Mouse (Mus musculus) brain, embryonic 14.5 days (tissue): ENCODE results near the gene Arl16.

Experiments
- CTCF ChIP-seq: fragments of 200-500 bp; IDR thresholded peaks from 2 replicates; pipeline ENCODE4 v1.5.1; 2012; ENCODE audit warnings: inconsistent platforms, mild to moderate bottlenecking, moderate library complexity, borderline replicate concordance; ENCODE audit not compliant: insufficient read depth, insufficient read length; ENCODE audit errors: extremely low read depth
- POLR2A ChIP-seq: fragments of 200-500 bp; IDR thresholded peaks from 2 replicates; pipeline ENCODE4 v1.6.1; 2012; ENCODE audit warnings: mild to moderate bottlenecking, inconsistent platforms, borderline replicate concordance; ENCODE audit not compliant: poor library complexity, insufficient read depth, insufficient read length, severe bottlenecking; ENCODE audit errors: extremely low read depth

DNA sequence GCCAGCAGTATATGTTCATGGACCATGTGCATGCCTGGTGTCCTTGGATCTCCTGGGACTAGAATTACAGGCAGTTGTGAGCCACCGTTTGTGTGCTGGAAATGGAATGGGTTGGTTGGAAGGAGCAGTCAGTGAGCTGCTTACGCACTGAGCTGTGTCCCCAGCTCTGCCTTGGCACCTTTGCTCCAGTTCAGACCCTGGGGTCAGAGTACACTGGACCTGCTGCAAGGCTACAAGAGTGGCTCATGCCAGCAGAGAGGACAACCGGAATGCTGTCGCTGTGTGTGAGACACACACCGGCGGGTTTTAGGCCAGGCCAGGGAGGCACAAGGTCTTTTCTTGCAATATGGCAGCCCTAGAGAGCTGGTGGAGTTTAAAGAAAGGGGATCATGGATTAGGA lies 4.6 kb upstream of the Arl16 start:
- no peak for TF ChIP-seq CTCF
- no peak for TF ChIP-seq POLR2A
